Mouse (Mus musculus) embryonic facial prominence, embryonic 10.5 days (tissue): ENCODE data around the gene Ttll3. TPM values are rescaled to one million over a fixed set of nuclear protein-coding genes. Genes with fewer than 3 reads are reported as not detected.

Source experiments
- DNase-seq: peaks from one replicate; pipeline ENCODE4 v3.0.0-alpha.2; 2017; ENCODE audit warnings: low spot score
- H3K27ac ChIP-seq: fragments of 300-500 bp; sonication (generic); replicated peaks from 2 replicates; pipeline ENCODE4 v1.5.1; 2016; ENCODE audit warnings: mild to moderate bottlenecking
- H3K27me3 ChIP-seq: fragments of 300-500 bp; sonication (generic); replicated peaks from 2 replicates; pipeline ENCODE4 v1.6.1; 2016; ENCODE audit warnings: low read depth, mild to moderate bottlenecking; ENCODE audit not compliant: poor library complexity, severe bottlenecking
- H3K36me3 ChIP-seq: fragments of 300-500 bp; sonication (generic); replicated peaks from 2 replicates; pipeline ENCODE4 v1.6.1; 2016; ENCODE audit warnings: mild to moderate bottlenecking, moderate library complexity
- H3K4me1 ChIP-seq: fragments of 300-500 bp; sonication (generic); 2 replicates; pipeline ENCODE4 v1.6.1; 2016
- H3K4me3 ChIP-seq: fragments of 300-500 bp; sonication (generic); 2 replicates; pipeline ENCODE4 v1.5.1; 2016; ENCODE audit warnings: mild to moderate bottlenecking, moderate library complexity
- H3K9me3 ChIP-seq: fragments of 300-500 bp; sonication (generic); 2 replicates; pipeline ENCODE4 v1.6.1; 2016; ENCODE audit warnings: mild to moderate bottlenecking
- WGBS: fragments of 180-500 bp; shearing (Covaris S2); methylation state at CpG from one replicate; pipeline ENCODE4 v1.1.7; 2016; 5-methylcytosine and 5-hydroxymethylcytosine counted together
- microRNA-seq: library from miRNA; unstranded; fragments of <30 nt; microRNA quantifications from one replicate; pipeline ENCODE4, GENCODE M21; 2017
- polyA plus RNA-seq: library from polyadenylated mRNA; unstranded; fragments of >200 nt; fragmentation: Nextera tagmentation; extraction: Ambion mirVana; gene quantifications from 2 replicates; pipeline ENCODE4 v1.2.1, GENCODE M21; 2016

Ttll3 gene
- polyA plus RNA-seq, 1 experiment from 2014 or later, result 2.8 TPM

GRCm38 (mm10) chr6:113451839-113452238 is 62.8 kb downstream of the Ttll3 start:
- no peaks in the 10 kb centered on the region for H3K4me1 ChIP-seq
- no peak for DNase-seq
- H3K27me3 ChIP-seq, result no peaks in the 10 kb centered on the region
- H3K36me3 ChIP-seq, result peaks cover 29% of the 10 kb centered on the region
- H3K27ac ChIP-seq, result no peak overlapping the region
- WGBS, result 84% methylated on average over 2 of the region's 2 CpGs
- no peak overlapping the region for H3K4me3 ChIP-seq
- no peaks in the 10 kb centered on the region for H3K9me3 ChIP-seq

- H3K9me3 ChIP-seq, result no peaks in the 10 kb centered on the region
- H3K36me3 ChIP-seq, result no peaks in the 10 kb centered on the region
- no peak for DNase-seq
- H3K4me3 ChIP-seq, result no peak overlapping the region
- peaks cover 15% of the 10 kb centered on the region for H3K4me1 ChIP-seq
- WGBS, result 75% methylated on average over 5 of the region's 5 CpGs
- H3K27me3 ChIP-seq, result no peaks in the 10 kb centered on the region
- no peak overlapping the region for H3K27ac ChIP-seq
Measured at GRCm38 (mm10) chr6:113455007-113455406, 65.9 kb downstream of the Ttll3 start.

- peaks cover 15% of the 10 kb centered on the region for H3K4me1 ChIP-seq
- H3K36me3 ChIP-seq, result no peaks in the 10 kb centered on the region
- H3K27me3 ChIP-seq, result no peaks in the 10 kb centered on the region
- DNase-seq, result no peak
- WGBS, result 63% methylated on average over 10 of the region's 10 CpGs
- H3K9me3 ChIP-seq, result no peaks in the 10 kb centered on the region
- 0 out of 2 replicates have a peak within 1 kb of the TSS, but pooled peaks have one; percentile 6 for H3K27ac ChIP-seq
- no peak within 1 kb of the TSS for H3K4me3 ChIP-seq
Measured at GRCm38 (mm10) chr6:113457952-113458534, 69.0 kb downstream of the Ttll3 start, which contains the start of gene Il17re. Gene Il17re, plus strand, starts transcription at chr6:113458484.

GRCm38 (mm10) chr6:113458635-113459034 is 69.6 kb downstream of the Ttll3 start:
- Histone ChIP-seq H3K4me1 (peaks cover 15% of the 10 kb centered on the region), H3K4me3 (no peak overlapping the region), H3K9me3 (no peaks in the 10 kb centered on the region), H3K36me3 (no peaks in the 10 kb centered on the region), H3K27me3 (no peaks in the 10 kb centered on the region), H3K27ac (0 out of 2 replicates have a peak overlapping the region, but pooled peaks have one; percentile 6)
- WGBS, result 60% methylated on average over 10 of the region's 10 CpGs
- peak; percentile 38 for DNase-seq

- H3K27me3 ChIP-seq, result peaks cover 14% of the 10 kb centered on the region
- WGBS, result 73% methylated on average over 7 of the region's 7 CpGs
Measured at GRCm38 (mm10) chr6:113464040-113464439, 75.0 kb downstream of the Ttll3 start.

More at GRCm38 (mm10) chr6:113464040-113464439, 75.0 kb downstream of the Ttll3 start:
- no peak for DNase-seq
- Histone ChIP-seq H3K27ac (no peak overlapping the region), H3K36me3 (no peaks in the 10 kb centered on the region), H3K9me3 (no peaks in the 10 kb centered on the region), H3K4me1 (peaks cover 13% of the 10 kb centered on the region), H3K4me3 (no peak overlapping the region)

Small RNA genes lying within 50 kb of the gene (microRNA-seq; reads per million reads assigned to microRNA genes)
- not detected for gene Gm24387

Other genes with a start within 250 kb of the Ttll3 start
- gene Lhfpl4, start 193.9 kb upstream of the Ttll3 start, polyA plus RNA-seq, result 4.7 and 5.0 TPM in 2 replicates
- 44.0 and 46.9 TPM in 2 replicates for gene Mtmr14, start 151.4 kb upstream of the Ttll3 start, polyA plus RNA-seq
- 0.04 and 0.11 TPM in 2 replicates for gene Cpne9, start 107.0 kb upstream of the Ttll3 start, polyA plus RNA-seq
- gene Brpf1, start 82.1 kb upstream of the Ttll3 start, polyA plus RNA-seq, result 24.8 and 26.0 TPM in 2 replicates
- 17.8 and 20.0 TPM in 2 replicates for gene Ogg1, start 62.3 kb upstream of the Ttll3 start, polyA plus RNA-seq
- 47.0 and 48.9 TPM in 2 replicates for gene Camk1, start 45.3 kb upstream of the Ttll3 start, polyA plus RNA-seq
- 48.1 and 48.4 TPM in 2 replicates for gene Tada3, start 11.4 kb upstream of the Ttll3 start, polyA plus RNA-seq
- 377 and 387 TPM in 2 replicates for gene Arpc4, start 11.1 kb upstream of the Ttll3 start, polyA plus RNA-seq
- gene Rpusd3, start 30.1 kb downstream of the Ttll3 start, polyA plus RNA-seq, result 34.6 and 34.8 TPM in 2 replicates
- gene Cidec, start 46.5 kb downstream of the Ttll3 start, polyA plus RNA-seq, result not detected in 2 replicates
- 87.2 and 88.8 TPM in 2 replicates for gene Jagn1, start 53.3 kb downstream of the Ttll3 start, polyA plus RNA-seq
- gene Il17re, start 69.2 kb downstream of the Ttll3 start, polyA plus RNA-seq, result 3.7 and 4.0 TPM in 2 replicates
- gene Il17rc, start 82.2 kb downstream of the Ttll3 start, polyA plus RNA-seq, result 2.4 and 2.5 TPM in 2 replicates
- 23.5 and 27.2 TPM in 2 replicates for gene Creld1, start 94.0 kb downstream of the Ttll3 start, polyA plus RNA-seq
- gene Prrt3, start 112.7 kb downstream of the Ttll3 start, polyA plus RNA-seq, result 2.1 and 2.2 TPM in 2 replicates
- 67.0 and 74.3 TPM in 2 replicates for gene Emc3, start 142.4 kb downstream of the Ttll3 start, polyA plus RNA-seq
- gene Fancd2, start 142.4 kb downstream of the Ttll3 start, polyA plus RNA-seq, result 19.7 and 21.4 TPM in 2 replicates
- gene Fancd2os, start 211.5 kb downstream of the Ttll3 start, polyA plus RNA-seq, result 0.22 TPM in 1 of 2 replicates, not detected in the other
- gene Brk1, start 215.5 kb downstream of the Ttll3 start, polyA plus RNA-seq, result 200 and 208 TPM in 2 replicates
- 41.9 and 44.8 TPM in 2 replicates for gene Vhl, start 234.7 kb downstream of the Ttll3 start, polyA plus RNA-seq
- gene Irak2, start 249.2 kb downstream of the Ttll3 start, polyA plus RNA-seq, result 3.8 and 4.5 TPM in 2 replicates